Mouse (Mus musculus): ENCODE measurements around the gene Draxin. TPM values are rescaled to one million over a fixed set of nuclear protein-coding genes. Genes with fewer than 3 reads are reported as not detected.

Draxin gene
- total and polyA plus RNA-seq, 3 experiments: 0.08 to 0.17 TPM; not detected in 1

GRCm38 (mm10) chr4:148097936-148098335 is 32.6 kb downstream of the Draxin start:
- no peaks in the 10 kb centered on the region for H3K36me3 ChIP-seq (ENCODE audit: control insufficient read depth in 1 of 2, insufficient read depth in 2 of 2, low read length in 2 of 2)
- TF ChIP-seq MYB (IDR thresholded peaks at IDR 0.05; ENCODE audit: low read depth, low read length): no peak
- TF ChIP-seq ZKSCAN1 (IDR thresholded peaks at IDR 0.05; ENCODE audit: low read depth, low read length): no peak
- TF ChIP-seq POLR2AphosphoS2 (IDR thresholded peaks at IDR 0.05; ENCODE audit: low read length): no peak
- TF ChIP-seq POLR2AphosphoS5 (IDR thresholded peaks at IDR 0.05; ENCODE audit: borderline replicate concordance, low read depth, low read length): no peak
- no peak for TF ChIP-seq ZMIZ1 (IDR thresholded peaks at IDR 0.05; ENCODE audit: low read depth, low read length)
- no peak for TF ChIP-seq CTCF (IDR thresholded peaks at IDR 0.05 in 2 of 3, conservative IDR thresholded peaks at IDR 0.05 in 1 of 3; ENCODE audit: control insufficient read depth in 1 of 3, insufficient read depth in 1 of 3, low read depth in 2 of 3, low read length in 3 of 3, poor library complexity in 1 of 3, severe bottlenecking in 1 of 3)
- TF ChIP-seq HCFC1 (IDR thresholded peaks at IDR 0.05; ENCODE audit: low read depth, low read length): no peak
- no peak for TF ChIP-seq ZC3H11A (IDR thresholded peaks at IDR 0.05; ENCODE audit: low read depth, low read length)
- TF ChIP-seq ZNF384 (IDR thresholded peaks at IDR 0.05; ENCODE audit: low read depth, low read length): no peak
- no peak for TF ChIP-seq SIN3A (IDR thresholded peaks at IDR 0.05; ENCODE audit: low read length)
- no peaks in the 10 kb centered on the region for H3K9me3 ChIP-seq (replicated peaks; ENCODE audit: insufficient read depth, low read length)
- H3K9ac ChIP-seq (ENCODE audit: control insufficient read depth, low read depth, low read length, poor library complexity, severe bottlenecking): no peak overlapping the region
- no peak overlapping the region for H3K4me3 ChIP-seq (ENCODE audit: control insufficient read depth in 1 of 2, insufficient read depth in 1 of 2, low read depth in 2 of 2, low read length in 2 of 2)
- H3K79me2 ChIP-seq (ENCODE audit: control insufficient read depth, insufficient read depth, low read length, poor library complexity): no peaks in the 10 kb centered on the region
- H3K27ac ChIP-seq (ENCODE audit: control insufficient read depth, low read depth, low read length): no peak overlapping the region
- H3K27me3 ChIP-seq (ENCODE audit: control insufficient read depth in 1 of 2, insufficient read depth in 2 of 2, low read length in 2 of 2): no peaks in the 10 kb centered on the region; a peak in 1 of 4 replicates
- DNase-seq (ENCODE audit: low read depth, low spot score): no peak
- H3K4me1 ChIP-seq (ENCODE audit: control insufficient read depth in 1 of 2, insufficient read depth in 2 of 2, low read length in 2 of 2): no peaks in the 10 kb centered on the region

- no peaks in the 10 kb centered on the region; a peak in 1 of 4 replicates for H3K27me3 ChIP-seq (ENCODE audit: control insufficient read depth in 1 of 2, insufficient read depth in 2 of 2, low read length in 2 of 2)
- no peaks in the 10 kb centered on the region for H3K79me2 ChIP-seq (ENCODE audit: control insufficient read depth, insufficient read depth, low read length, poor library complexity)
- H3K9me3 ChIP-seq (replicated peaks; ENCODE audit: insufficient read depth, low read length): no peaks in the 10 kb centered on the region
- no peaks in the 10 kb centered on the region for H3K4me1 ChIP-seq (ENCODE audit: control insufficient read depth in 1 of 2, insufficient read depth in 2 of 2, low read length in 2 of 2)
- no peak overlapping the region for H3K4me3 ChIP-seq (ENCODE audit: control insufficient read depth in 1 of 2, insufficient read depth in 1 of 2, low read depth in 2 of 2, low read length in 2 of 2)
- no peaks in the 10 kb centered on the region for H3K36me3 ChIP-seq (ENCODE audit: control insufficient read depth in 1 of 2, insufficient read depth in 2 of 2, low read length in 2 of 2)
- no peak for TF ChIP-seq MXI1 (IDR thresholded peaks at IDR 0.05; ENCODE audit: low read depth, low read length)
- no peak for TF ChIP-seq GATA1 (IDR thresholded peaks at IDR 0.05; ENCODE audit: low read depth, low read length)
- no peak for TF ChIP-seq GABPA (IDR thresholded peaks at IDR 0.05; ENCODE audit: low read depth, low read length)
- no peak for TF ChIP-seq POLR2AphosphoS2 (IDR thresholded peaks at IDR 0.05; ENCODE audit: low read length)
- TF ChIP-seq ZNF384 (IDR thresholded peaks at IDR 0.05; ENCODE audit: low read depth, low read length): no peak
- no peak for DNase-seq (ENCODE audit: low read depth, low spot score)
- H3K9ac ChIP-seq (ENCODE audit: control insufficient read depth, low read depth, low read length, poor library complexity, severe bottlenecking): no peak overlapping the region
- no peak overlapping the region for H3K27ac ChIP-seq (ENCODE audit: control insufficient read depth, low read depth, low read length)
Observed at GRCm38 (mm10) chr4:148095081-148095480, 35.4 kb downstream of the Draxin start.

DNA sequence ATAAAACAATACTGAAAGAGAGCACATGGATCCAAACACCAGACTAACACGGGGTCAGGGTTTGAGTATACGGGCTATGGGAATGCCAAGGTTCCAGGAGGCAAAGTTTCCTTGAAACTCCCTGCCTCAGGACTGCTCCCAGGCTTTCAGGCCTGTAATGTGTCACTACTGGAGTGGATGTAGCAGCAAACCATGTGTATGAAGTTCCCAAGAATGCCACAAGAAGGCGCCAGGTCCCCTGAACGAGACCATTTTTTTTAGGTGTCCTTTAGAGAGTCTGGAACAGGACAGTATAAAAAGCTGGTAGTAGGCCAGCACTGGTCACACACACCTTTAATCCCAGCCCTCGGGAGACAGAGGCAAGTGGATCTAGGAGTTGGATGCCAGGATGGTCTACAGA is 36.3 kb downstream of the Draxin start:
- Histone ChIP-seq H3K9me3 (replicated peaks; ENCODE audit: insufficient read depth, low read length) (no peaks in the 10 kb centered on the region), H3K4me3 (ENCODE audit: control insufficient read depth in 1 of 2, insufficient read depth in 1 of 2, low read depth in 2 of 2, low read length in 2 of 2) (no peak overlapping the region), H3K27ac (ENCODE audit: control insufficient read depth, low read depth, low read length) (no peak overlapping the region), H3K27me3 (ENCODE audit: control insufficient read depth in 1 of 2, insufficient read depth in 2 of 2, low read length in 2 of 2) (no peaks in the 10 kb centered on the region), H3K36me3 (ENCODE audit: control insufficient read depth in 1 of 2, insufficient read depth in 2 of 2, low read length in 2 of 2) (no peaks in the 10 kb centered on the region), H3K79me2 (ENCODE audit: control insufficient read depth, insufficient read depth, low read length, poor library complexity) (no peaks in the 10 kb centered on the region), H3K4me1 (ENCODE audit: control insufficient read depth in 1 of 2, insufficient read depth in 2 of 2, low read length in 2 of 2) (no peaks in the 10 kb centered on the region), H3K9ac (ENCODE audit: control insufficient read depth, low read depth, low read length, poor library complexity, severe bottlenecking) (no peak overlapping the region)
- no peak for DNase-seq (ENCODE audit: low read depth, low spot score)
- TF ChIP-seq NRF1 (IDR thresholded peaks at IDR 0.05; ENCODE audit: insufficient read depth, low read depth, low read length, poor library complexity, severe bottlenecking) (no peak), CTCF (IDR thresholded peaks at IDR 0.05 in 2 of 3, conservative IDR thresholded peaks at IDR 0.05 in 1 of 3; ENCODE audit: control insufficient read depth in 1 of 3, insufficient read depth in 1 of 3, low read depth in 2 of 3, low read length in 3 of 3, poor library complexity in 1 of 3, severe bottlenecking in 1 of 3) (peak in 1 of 3 experiments; percentile 28; a peak in 2 of 6 replicates)
